Mouse (Mus musculus) spleen, postnatal 4 days (tissue): Measurements from ENCODE around the gene Fgfr2.

Source experiments
- DNase-seq, 2 experiments: peaks; one replicate each; pipeline ENCODE4 v3.0.0; 2022; ENCODE audit warnings: low spot score in 2 of 2

The Fgfr2 gene

GRCm38 (mm10) chr7:131362615-131363300, 1760.4 kb downstream of the Fgfr2 start, which contains the start of gene 2310057M21Rik:
TSS of gene 2310057M21Rik (minus strand) at chr7:131362759.
- DNase-seq, result peak; percentile 85 to 91

GRCm38 (mm10) chr7:131362269-131362614, 1760.9 kb downstream of the Fgfr2 start:
- peak in 1 of 2 experiments; percentile 86 for DNase-seq

GRCm38 (mm10) chr7:131356105-131356504, 1767.0 kb downstream of the Fgfr2 start:
- DNase-seq, result no peak

GRCm38 (mm10) chr7:131345856-131346541, 1777.2 kb downstream of the Fgfr2 start:
- no peak for DNase-seq

GRCm38 (mm10) chr7:131337502-131338068, 1785.6 kb downstream of the Fgfr2 start:
- no peak for DNase-seq

GRCm38 (mm10) chr7:131333564-131333963, 1789.6 kb downstream of the Fgfr2 start, which contains the start of gene Fam24a:
TSS of gene Fam24a (plus strand) at chr7:131333864.
- DNase-seq, result no peak

- no peak for DNase-seq
Observed at GRCm38 (mm10) chr7:131331688-131332087, 1791.5 kb downstream of the Fgfr2 start.

GRCm38 (mm10) chr7:131329416-131329815, 1793.7 kb downstream of the Fgfr2 start, which contains the start of gene Fam24b:
TSS of gene Fam24b (minus strand) at chr7:131329516.
- no peak for DNase-seq

GRCm38 (mm10) chr7:131327054-131327453, 1796.1 kb downstream of the Fgfr2 start:
- DNase-seq, result no peak

GRCm38 (mm10) chr7:131322192-131322591, 1801.0 kb downstream of the Fgfr2 start, which contains the start of gene Cuzd1:
TSS of gene Cuzd1 (minus strand) at chr7:131322292.
- no peak for DNase-seq

- DNase-seq, result no peak
Observed at GRCm38 (mm10) chr7:131318340-131318739, 1804.8 kb downstream of the Fgfr2 start.

GRCm38 (mm10) chr7:131317587-131317986, 1805.6 kb downstream of the Fgfr2 start:
- DNase-seq, result no peak

GRCm38 (mm10) chr7:131314493-131314892, 1808.7 kb downstream of the Fgfr2 start:
- DNase-seq, result no peak

- DNase-seq, result no peak
Observed at GRCm38 (mm10) chr7:131306733-131307132, 1816.4 kb downstream of the Fgfr2 start.

GRCm38 (mm10) chr7:131303340-131303739, 1819.8 kb downstream of the Fgfr2 start:
- no peak for DNase-seq

GRCm38 (mm10) chr7:131297151-131297550, 1826.0 kb downstream of the Fgfr2 start:
- DNase-seq, result no peak

GRCm38 (mm10) chr7:131265851-131266250, 1857.3 kb downstream of the Fgfr2 start:
- DNase-seq, result no peak

GRCm38 (mm10) chr7:131264251-131264650, 1858.9 kb downstream of the Fgfr2 start:
- no peak for DNase-seq

- DNase-seq, result no peak
Observed at GRCm38 (mm10) chr7:131260946-131261345, 1862.2 kb downstream of the Fgfr2 start.

- DNase-seq, result no peak
Observed at GRCm38 (mm10) chr7:131257309-131257708, 1865.8 kb downstream of the Fgfr2 start.

GRCm38 (mm10) chr7:131256841-131257240, 1866.3 kb downstream of the Fgfr2 start:
- no peak for DNase-seq

GRCm38 (mm10) chr7:131244993-131245392, 1878.2 kb downstream of the Fgfr2 start:
- no peak for DNase-seq

GRCm38 (mm10) chr7:131236091-131236490, 1887.1 kb downstream of the Fgfr2 start:
- no peak for DNase-seq
